Mouse (Mus musculus) small intestine, adult 2 months (tissue): ENCODE data around the gene Pde4b. TPM values are rescaled to one million over a fixed set of nuclear protein-coding genes. Genes with fewer than 3 reads are reported as not detected.

ENCODE experiments used
- H3K27ac ChIP-seq: fragments of 200-500 bp; 2 replicates; pipeline ENCODE4 v1.5.1; 2012; ENCODE audit warnings: low read depth, low read length, control low read depth, inconsistent platforms; ENCODE audit not compliant: insufficient read depth
- H3K27me3 ChIP-seq: fragments of 200-500 bp; 2 replicates; pipeline ENCODE4 v1.6.1; 2012; ENCODE audit warnings: mild to moderate bottlenecking, moderate library complexity, low read length, inconsistent platforms; ENCODE audit not compliant: control insufficient read depth, insufficient read depth
- H3K36me3 ChIP-seq: fragments of 200-500 bp; 2 replicates; pipeline ENCODE4 v1.6.1; 2012; ENCODE audit warnings: mild to moderate bottlenecking, low read length, control low read depth, inconsistent platforms; ENCODE audit not compliant: control insufficient read depth, insufficient read depth
- H3K4me1 ChIP-seq: fragments of 200-500 bp; 2 replicates; pipeline ENCODE4 v1.6.1; 2012; ENCODE audit warnings: low read length, inconsistent platforms, mixed read lengths; ENCODE audit not compliant: control insufficient read depth, insufficient read depth, insufficient read length
- H3K4me3 ChIP-seq: fragments of 200-500 bp; 2 replicates; pipeline ENCODE4 v1.5.1; 2012; ENCODE audit warnings: low read depth, mild to moderate bottlenecking, control low read depth, inconsistent platforms, low read length, moderate library complexity
- CTCF ChIP-seq: fragments of 200-500 bp; IDR thresholded peaks from 2 replicates; pipeline ENCODE4 v1.5.1; 2012; ENCODE audit warnings: low read depth, mild to moderate bottlenecking, control low read depth, inconsistent platforms, low read length, moderate library complexity, mixed read lengths; ENCODE audit not compliant: insufficient replicate concordance, insufficient read length; ENCODE audit errors: extremely low read depth
- POLR2A ChIP-seq: fragments of 200-500 bp; IDR thresholded peaks from 2 replicates; pipeline ENCODE4 v1.6.1; 2012; ENCODE audit warnings: low read depth, mild to moderate bottlenecking, control low read depth, inconsistent platforms, low read length, moderate library complexity
- WGBS: fragments of 180-500 bp; shearing (Covaris S2); methylation state at CpG from one replicate; pipeline ENCODE4 v1.1.7; 2018; 5-methylcytosine and 5-hydroxymethylcytosine counted together
- polyA plus RNA-seq: library from polyadenylated mRNA; depleted of rRNA; stranded (reverse); fragments of >200 nt; gene quantifications from 2 replicates; pipeline ENCODE4 v1.2.3, GENCODE M21; 2012

Pde4b gene
- polyA plus RNA-seq, 1 experiment = 2.5 TPM

DNA sequence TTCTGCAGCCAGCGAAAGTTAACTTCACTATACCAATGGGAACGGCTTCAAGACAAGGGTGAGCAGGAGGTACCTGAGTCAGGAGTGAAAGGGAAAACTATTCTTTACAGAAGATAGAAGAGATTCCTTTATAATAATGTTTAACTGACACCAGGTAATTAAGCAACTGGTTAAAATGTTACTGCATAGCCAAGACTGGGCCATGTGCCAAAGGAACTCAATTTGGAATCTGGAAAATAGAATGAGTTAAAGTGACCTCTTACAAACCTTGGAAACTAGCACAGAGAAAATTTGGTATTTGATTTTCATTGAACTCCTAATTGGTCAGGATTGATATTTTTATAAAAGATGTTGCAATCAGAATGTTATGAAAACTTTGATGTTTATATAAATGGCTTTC lies 228.7 kb downstream of the Pde4b start:
- no peak overlapping the region for H3K27ac ChIP-seq
- H3K27me3 ChIP-seq = no peaks in the 10 kb centered on the region
- H3K36me3 ChIP-seq = no peaks in the 10 kb centered on the region
- no peak for TF ChIP-seq CTCF
- no peak for TF ChIP-seq POLR2A
- no peaks in the 10 kb centered on the region for H3K4me1 ChIP-seq
- no peak overlapping the region for H3K4me3 ChIP-seq
- WGBS = 42% methylated on average over 2 of the region's 2 CpGs

DNA sequence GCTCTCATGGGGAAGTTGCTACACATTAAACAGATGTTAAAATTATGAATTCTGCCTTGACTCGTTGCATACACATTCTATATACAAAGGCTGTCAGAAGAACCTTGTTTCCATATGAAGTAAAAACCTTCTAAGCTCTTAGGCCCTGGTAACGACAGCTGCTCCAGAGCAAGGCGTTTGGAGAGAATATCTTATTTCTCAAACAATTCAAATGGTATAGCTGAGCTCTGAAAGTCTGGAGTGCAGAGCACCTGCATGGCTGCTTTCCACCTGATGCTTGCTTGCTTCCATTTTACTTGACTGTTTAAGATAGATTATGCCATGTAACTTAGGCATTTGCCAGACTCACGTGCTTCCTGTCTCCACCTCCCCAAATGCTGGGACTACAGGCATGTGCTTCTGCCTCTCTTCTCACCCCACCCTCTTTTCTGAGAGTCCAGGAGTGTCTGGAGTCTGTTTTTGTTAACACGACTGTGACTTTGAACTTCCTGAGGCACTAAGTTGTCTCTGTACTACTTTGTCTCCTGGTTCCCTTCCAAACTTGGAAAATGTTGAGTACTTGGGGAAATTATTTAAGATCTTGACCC lies 229.4 kb downstream of the Pde4b start:
- 54% methylated on average over 5 of the region's 5 CpGs for WGBS
- Histone ChIP-seq H3K4me3 (no peak overlapping the region), H3K27ac (no peak overlapping the region), H3K36me3 (no peaks in the 10 kb centered on the region), H3K4me1 (no peaks in the 10 kb centered on the region), H3K27me3 (no peaks in the 10 kb centered on the region)
- TF ChIP-seq CTCF (no peak), POLR2A (no peak)

DNA sequence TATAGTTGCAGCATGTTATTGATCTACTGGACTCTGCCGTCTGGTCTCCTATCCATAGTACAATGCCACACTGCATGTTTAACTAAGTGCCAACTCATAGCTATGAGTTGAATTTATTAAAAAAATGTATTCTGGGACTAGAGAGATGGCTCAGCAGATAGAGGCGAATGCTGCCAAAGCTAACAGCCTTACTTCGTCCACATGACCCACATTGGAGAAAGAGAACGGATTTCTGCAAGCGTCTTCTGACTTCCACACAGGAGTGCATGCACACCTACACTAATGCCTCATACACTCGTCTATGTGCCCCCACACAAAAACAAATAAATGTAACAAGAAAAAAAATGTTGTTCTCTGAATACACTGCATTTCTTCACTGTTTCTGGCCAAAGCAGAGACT lies 231.3 kb downstream of the Pde4b start:
- Histone ChIP-seq H3K4me1 (no peaks in the 10 kb centered on the region), H3K27ac (no peak overlapping the region), H3K36me3 (no peaks in the 10 kb centered on the region), H3K27me3 (no peaks in the 10 kb centered on the region), H3K4me3 (no peak overlapping the region)
- no peak for TF ChIP-seq POLR2A
- TF ChIP-seq CTCF = no peak
- 83% methylated on average over 6 of the region's 6 CpGs for WGBS

DNA sequence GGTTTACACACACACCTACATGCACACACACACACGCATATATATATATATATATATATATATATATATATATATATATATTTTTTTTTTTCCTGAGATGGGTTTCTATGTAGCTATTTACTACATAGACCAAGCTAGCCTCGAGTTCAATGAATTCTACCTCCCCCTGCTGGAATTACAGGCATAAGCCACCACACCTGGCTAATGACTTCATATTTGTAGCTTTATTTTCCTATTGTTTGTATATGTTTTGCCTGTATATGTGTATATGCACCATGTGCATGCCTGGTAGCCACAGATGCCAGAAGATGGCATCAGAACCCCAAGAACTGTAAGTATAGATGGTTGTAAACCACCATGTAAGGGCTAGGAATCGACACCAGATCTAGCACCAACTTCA lies 234.0 kb downstream of the Pde4b start:
- Histone ChIP-seq H3K27ac (no peak overlapping the region), H3K4me1 (no peaks in the 10 kb centered on the region), H3K36me3 (no peaks in the 10 kb centered on the region), H3K4me3 (no peak overlapping the region), H3K27me3 (no peaks in the 10 kb centered on the region)
- TF ChIP-seq POLR2A (no peak), CTCF (no peak)
- 63% methylated on average over 3 of the region's 3 CpGs for WGBS

DNA sequence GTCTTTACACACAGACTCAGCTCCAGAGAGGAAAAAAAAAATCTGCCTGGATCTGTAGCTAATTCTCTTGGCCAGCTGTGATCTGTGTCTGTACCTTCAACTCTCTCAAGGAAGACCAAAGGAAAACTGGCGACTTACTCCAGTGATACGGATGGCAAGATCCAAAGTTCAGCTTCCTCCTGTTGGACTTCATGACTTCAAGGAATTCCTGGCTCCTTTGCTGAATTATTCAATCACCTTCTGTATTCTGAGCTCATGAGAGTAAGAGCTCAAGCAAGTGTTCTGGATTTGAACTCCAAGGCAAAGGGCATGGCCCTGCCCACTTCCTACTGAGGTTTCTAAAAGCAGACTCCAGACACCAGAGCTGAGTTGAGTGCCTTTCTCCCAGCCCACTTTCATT lies 245.0 kb downstream of the Pde4b start:
- TF ChIP-seq POLR2A (no peak), CTCF (no peak)
- Histone ChIP-seq H3K27me3 (no peaks in the 10 kb centered on the region), H3K36me3 (no peaks in the 10 kb centered on the region), H3K4me3 (no peak overlapping the region), H3K27ac (peak overlapping the region; percentile 12; the same call in 1 of the 2 replicates), H3K4me1 (peaks cover 3% of the 10 kb centered on the region; the same call in 1 of the 2 replicates)
- WGBS = 30% methylated on average over 2 of the region's 2 CpGs

DNA sequence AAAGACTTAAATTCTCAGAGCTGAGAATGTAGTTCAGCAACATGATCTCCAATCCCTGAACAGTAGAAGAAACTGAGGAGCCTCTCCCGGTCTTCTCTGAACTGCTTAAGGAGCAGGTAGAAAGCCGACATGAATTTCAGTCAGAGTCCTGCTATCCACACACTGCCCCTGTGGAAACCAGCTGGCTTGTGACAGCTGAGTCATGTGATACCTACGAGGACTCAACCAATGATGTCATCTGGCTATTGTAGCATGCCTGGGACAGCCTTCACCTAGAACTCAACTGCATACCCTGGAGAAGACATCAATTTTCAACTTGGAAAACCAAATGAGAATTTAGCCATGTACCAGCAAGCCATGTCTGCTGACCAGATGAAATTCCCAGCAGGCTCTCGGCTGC lies 245.5 kb downstream of the Pde4b start:
- H3K36me3 ChIP-seq = no peaks in the 10 kb centered on the region
- no peaks in the 10 kb centered on the region for H3K27me3 ChIP-seq
- H3K27ac ChIP-seq = peak overlapping the region; percentile 12; the same call in 1 of the 2 replicates
- no peak overlapping the region for H3K4me3 ChIP-seq
- TF ChIP-seq POLR2A = no peak
- TF ChIP-seq CTCF = no peak
- whole genome bisulfite sequencing = 80% methylated on average over 4 of the region's 4 CpGs
- H3K4me1 ChIP-seq = peaks cover 3% of the 10 kb centered on the region; the same call in 1 of the 2 replicates

DNA sequence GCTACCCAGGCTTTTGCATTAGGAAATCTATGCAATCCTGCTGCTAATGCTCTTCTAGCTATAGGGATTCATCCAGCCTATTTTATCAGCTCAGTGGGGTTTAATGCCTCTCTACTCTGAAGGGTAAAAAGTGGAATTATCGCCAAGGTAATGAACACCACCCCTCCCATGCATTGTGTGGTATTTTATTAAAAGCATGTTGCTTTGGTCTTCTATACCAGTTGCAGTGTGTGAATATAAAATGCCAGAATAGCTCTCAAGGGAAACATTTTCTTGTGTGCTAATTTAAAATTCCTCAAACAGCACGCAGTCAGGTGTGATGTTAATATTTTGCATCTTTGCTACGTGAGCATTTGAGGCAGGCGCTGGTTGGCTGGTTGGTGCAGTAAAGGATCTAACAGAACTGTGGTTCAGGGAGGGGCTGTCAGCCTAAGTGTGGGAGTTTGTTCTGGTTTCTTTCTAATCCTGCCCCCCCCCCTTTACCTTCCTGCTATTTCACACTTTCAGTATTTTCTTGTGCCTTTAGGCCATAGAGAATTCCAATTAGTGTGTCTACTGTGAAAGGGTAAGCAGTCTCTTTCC lies 259.7 kb downstream of the Pde4b start:
- TF ChIP-seq POLR2A (no peak), CTCF (no peak)
- 90% methylated on average over 4 of the region's 4 CpGs for WGBS
- no peak overlapping the region for H3K4me3 ChIP-seq

More for the DNA sequence above, 259.7 kb downstream of the Pde4b start:
- H3K36me3 ChIP-seq = no peaks in the 10 kb centered on the region
- H3K27ac ChIP-seq = no peak overlapping the region
- H3K27me3 ChIP-seq = no peaks in the 10 kb centered on the region
- no peaks in the 10 kb centered on the region for H3K4me1 ChIP-seq
